Mouse (Mus musculus) thymus, postnatal 10 days (tissue): ENCODE results near the gene Ghrh.
A peak's percentile ranks its signal among the peaks of the same experiment; 100 is the strongest.

Experiments used
- DNase-seq, 2 experiments: peaks; one replicate each; pipeline ENCODE4 v3.0.0; 2021; ENCODE audit warnings: low spot score in 2 of 2

Gene Ghrh

GRCm38 (mm10) chr2:157349121-157349778 lies 1.9 kb upstream of the Ghrh start:
- no peak for DNase-seq

GRCm38 (mm10) chr2:157343337-157343736 lies 4.0 kb downstream of the Ghrh start:
- DNase-seq = no peak

GRCm38 (mm10) chr2:157342328-157342926 lies 4.9 kb downstream of the Ghrh start:
- no peak for DNase-seq

- DNase-seq = peak; percentile 21 to 74
Measured at GRCm38 (mm10) chr2:157341554-157342270, 5.6 kb downstream of the Ghrh start.

- DNase-seq = no peak
Measured at GRCm38 (mm10) chr2:157340221-157340741, 7.0 kb downstream of the Ghrh start.

- DNase-seq = no peak
Measured at GRCm38 (mm10) chr2:157339532-157339931, 7.8 kb downstream of the Ghrh start.

GRCm38 (mm10) chr2:157338663-157339062 lies 8.6 kb downstream of the Ghrh start:
- peak; percentile 32 to 59 for DNase-seq

- DNase-seq = no peak
Measured at GRCm38 (mm10) chr2:157332059-157332458, 15.2 kb downstream of the Ghrh start.

GRCm38 (mm10) chr2:157328570-157328969 lies 18.7 kb downstream of the Ghrh start:
- no peak for DNase-seq

- no peak for DNase-seq
Measured at GRCm38 (mm10) chr2:157328106-157328505, 19.2 kb downstream of the Ghrh start.

GRCm38 (mm10) chr2:157325238-157325637 lies 22.1 kb downstream of the Ghrh start:
- no peak for DNase-seq

- no peak for DNase-seq
Measured at GRCm38 (mm10) chr2:157322029-157322766, 25.1 kb downstream of the Ghrh start.

- no peak for DNase-seq
Measured at GRCm38 (mm10) chr2:157320886-157321285, 26.4 kb downstream of the Ghrh start.

- no peak for DNase-seq
Measured at GRCm38 (mm10) chr2:157320135-157320534, 27.2 kb downstream of the Ghrh start.

GRCm38 (mm10) chr2:157317220-157317619 lies 30.1 kb downstream of the Ghrh start:
- no peak for DNase-seq

- no peak for DNase-seq
Measured at GRCm38 (mm10) chr2:157316358-157316933, 30.9 kb downstream of the Ghrh start.

- no peak for DNase-seq
Measured at GRCm38 (mm10) chr2:157315486-157315885, 31.8 kb downstream of the Ghrh start.

- DNase-seq = no peak
Measured at GRCm38 (mm10) chr2:157314310-157314709, 33.0 kb downstream of the Ghrh start.

GRCm38 (mm10) chr2:157313718-157314117 lies 33.6 kb downstream of the Ghrh start:
- no peak for DNase-seq

GRCm38 (mm10) chr2:157310963-157311637 lies 36.2 kb downstream of the Ghrh start:
- DNase-seq = no peak

- DNase-seq = no peak
Measured at GRCm38 (mm10) chr2:157309611-157310010, 37.7 kb downstream of the Ghrh start.
